Mouse (Mus musculus) lung, adult 10 weeks (tissue): ENCODE measurements around the gene A230050P20Rik. TPM values are rescaled to one million over a fixed set of nuclear protein-coding genes. Genes with fewer than 3 reads are reported as not detected.

ENCODE experiments used
- polyA plus RNA-seq: library from polyadenylated mRNA; stranded (reverse); fragments of 350-450 nt; fragmentation: Illumina TruSeq; extraction: RNeasy Lipid Tissue Mini Kit (QIAGEN cat#74804); gene quantifications from one replicate; pipeline ENCODE4 v1.2.3, GENCODE M21; 2014; ENCODE audit warnings: low read depth, low replicate concordance; ENCODE audit not compliant: insufficient read depth

A230050P20Rik gene
- 17.4 TPM for polyA plus RNA-seq

GRCm38 (mm10) chr9:20868448-20869001, at the start of gene A230050P20Rik:
TSS of gene A230050P20Rik (plus strand) at chr9:20868642.

GRCm38 (mm10) chr9:20879097-20879792, 10.8 kb downstream of the A230050P20Rik start, which contains the start of gene Angptl6:
TSS of gene Angptl6 (minus strand) at chr9:20879727.

DNA sequence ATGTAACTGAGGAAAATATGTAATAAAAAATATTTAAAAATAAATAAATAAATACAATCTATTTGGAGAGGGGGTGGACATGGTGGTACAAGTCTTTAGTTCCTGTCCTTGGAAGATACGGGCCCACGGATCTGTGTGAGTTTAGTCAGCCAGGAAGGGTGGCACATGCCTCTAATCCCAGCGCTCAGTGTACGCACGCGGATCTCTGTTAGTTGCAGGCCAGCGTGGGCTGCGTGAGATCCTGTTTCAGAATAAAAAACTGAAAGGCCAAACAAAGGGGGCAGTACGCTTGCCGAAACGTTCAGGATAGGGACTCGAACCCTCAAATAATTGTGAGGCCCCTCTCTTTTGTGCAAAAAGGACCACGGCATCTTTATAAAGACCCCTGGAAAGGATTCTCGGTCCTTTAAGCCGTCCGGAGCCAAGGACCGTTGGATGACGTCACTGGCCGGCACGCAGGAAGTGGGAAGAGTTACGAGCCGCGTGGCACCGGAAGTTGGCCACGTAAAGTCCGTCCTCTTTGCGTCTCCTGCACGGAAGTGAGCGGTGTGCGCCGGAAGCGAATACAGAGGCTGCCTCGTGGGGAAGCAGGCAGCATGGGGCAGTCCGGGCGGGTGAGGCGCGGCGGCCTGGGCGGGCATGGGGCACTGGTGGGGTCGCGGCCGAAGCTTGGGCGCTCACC, 19.4 kb downstream of the A230050P20Rik start, which contains the start of gene Ppan:
TSS of gene Ppan (plus strand) at position 472 of the 682 bp plus-strand sequence.

DNA sequence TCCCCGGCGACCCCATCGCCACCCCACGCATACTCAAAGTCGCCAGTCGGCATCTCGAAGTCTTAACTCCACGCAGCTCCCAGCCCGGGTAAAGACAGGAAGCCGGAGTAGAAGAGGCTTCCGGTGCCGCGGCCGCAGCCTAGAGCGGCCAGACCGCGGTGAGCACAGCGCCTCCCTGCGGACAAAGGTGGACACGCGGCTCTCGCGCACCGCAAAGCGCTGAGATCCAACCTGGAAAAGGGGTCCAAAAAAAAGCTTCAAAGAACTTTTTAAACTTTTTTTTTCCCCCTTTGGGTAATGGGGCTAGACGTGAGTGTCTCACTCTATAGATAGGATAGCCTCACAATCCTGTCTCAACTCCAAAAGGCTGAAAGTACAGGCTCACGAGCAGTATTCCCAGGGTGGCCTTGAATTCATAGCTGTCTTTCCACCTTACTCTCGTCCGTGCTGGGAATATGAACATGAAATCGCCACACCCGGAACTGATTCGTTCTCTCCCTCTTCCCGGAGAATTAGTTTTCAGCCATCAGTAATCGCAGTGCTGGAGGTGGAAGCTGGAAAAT, 30.1 kb downstream of the A230050P20Rik start, which contains the start of gene Eif3g:
TSS of gene Eif3g (minus strand) at position 113 of the 563 bp plus-strand sequence.

Other genes with a start within 250 kb of the A230050P20Rik start
- gene Ubl5, start 225.8 kb upstream of the A230050P20Rik start, polyA plus RNA-seq = 615 TPM
- gene Fbxl12, start 223.9 kb upstream of the A230050P20Rik start, polyA plus RNA-seq = 13.3 TPM
- gene Pin1, start 216.5 kb upstream of the A230050P20Rik start, polyA plus RNA-seq = 15.8 TPM
- gene Olfm2, start 122.3 kb upstream of the A230050P20Rik start, polyA plus RNA-seq = 4.6 TPM
- 1.3 TPM for gene Col5a3, start 53.6 kb upstream of the A230050P20Rik start, polyA plus RNA-seq
- gene Rdh8, start 50.1 kb upstream of the A230050P20Rik start, polyA plus RNA-seq = not detected
- gene Angptl6, start 11.1 kb downstream of the A230050P20Rik start, polyA plus RNA-seq = 2.2 TPM
- gene Ppan, start 19.5 kb downstream of the A230050P20Rik start, polyA plus RNA-seq = 15.0 TPM
- 123 TPM for gene Eif3g, start 30.0 kb downstream of the A230050P20Rik start, polyA plus RNA-seq
- gene Dnmt1, start 91.2 kb downstream of the A230050P20Rik start, polyA plus RNA-seq = 8.6 TPM
- gene S1pr2, start 108.1 kb downstream of the A230050P20Rik start, polyA plus RNA-seq = 8.2 TPM
- 54.9 TPM for gene Mrpl4, start 134.1 kb downstream of the A230050P20Rik start, polyA plus RNA-seq
- gene Icam1, start 147.3 kb downstream of the A230050P20Rik start, polyA plus RNA-seq = 159 TPM
- 1.6 TPM for gene Icam4, start 160.7 kb downstream of the A230050P20Rik start, polyA plus RNA-seq
- gene Icam5, start 163.4 kb downstream of the A230050P20Rik start, polyA plus RNA-seq = 0.12 TPM
- gene Zglp1, start 198.5 kb downstream of the A230050P20Rik start, polyA plus RNA-seq = not detected
- 0.21 TPM for gene Gm49373, start 204.5 kb downstream of the A230050P20Rik start, polyA plus RNA-seq
- gene Fdx1l, start 205.0 kb downstream of the A230050P20Rik start, polyA plus RNA-seq = 40.1 TPM
- 0.10 TPM for gene Gm38431, start 223.4 kb downstream of the A230050P20Rik start, polyA plus RNA-seq
- gene Raver1, start 223.4 kb downstream of the A230050P20Rik start, polyA plus RNA-seq = 17.8 TPM